Mouse (Mus musculus) lung, postnatal 0 days (tissue): ENCODE results near the gene Lelp1. TPM values are rescaled to one million over a fixed set of nuclear protein-coding genes. Genes with fewer than 3 reads are reported as not detected.
A peak's percentile ranks its signal among the peaks of the same experiment; 100 is the strongest.

ENCODE experiments used
- ATAC-seq: fragments of 200-750 bp; cut with Nextera tagmentation; 2 replicates; pipeline ENCODE4 v1.8.0; 2017; ENCODE audit warnings: moderate library complexity
- DNase-seq: peaks from one replicate; pipeline ENCODE4 v3.0.0-alpha.2; 2016; ENCODE audit warnings: low spot score
- H3K27ac ChIP-seq: fragments of 300-500 bp; sonication (generic); 2 replicates; pipeline ENCODE4 v1.5.1; 2014; ENCODE audit warnings: antibody characterized with exemption, mild to moderate bottlenecking, low read length, mixed read lengths
- H3K27me3 ChIP-seq: fragments of 300-500 bp; sonication (generic); replicated peaks from 2 replicates; pipeline ENCODE4 v1.6.1; 2014; ENCODE audit warnings: low read length, mixed read lengths; ENCODE audit not compliant: insufficient read depth
- H3K36me3 ChIP-seq: fragments of 300-500 bp; sonication (generic); 2 replicates; pipeline ENCODE4 v1.6.1; 2014; ENCODE audit warnings: low read length, mixed read lengths; ENCODE audit not compliant: insufficient read depth
- H3K4me1 ChIP-seq: fragments of 300-500 bp; sonication (generic); 2 replicates; pipeline ENCODE4 v1.6.1; 2014; ENCODE audit warnings: antibody characterized with exemption, low read depth, low read length, mixed read lengths; ENCODE audit not compliant: insufficient read depth
- H3K4me2 ChIP-seq: fragments of 300-500 bp; sonication (generic); replicated peaks from 2 replicates; pipeline ENCODE4 v1.6.1; 2014; ENCODE audit warnings: low read depth, mild to moderate bottlenecking, low read length, moderate library complexity, mixed read lengths
- H3K4me3 ChIP-seq: fragments of 300-500 bp; sonication (generic); 2 replicates; pipeline ENCODE4 v1.5.1; 2014; ENCODE audit warnings: low read depth, low read length
- H3K9ac ChIP-seq: fragments of 300-500 bp; sonication (generic); replicated peaks from 2 replicates; pipeline ENCODE4 v1.6.1; 2014; ENCODE audit warnings: low read depth, mild to moderate bottlenecking
- H3K9me3 ChIP-seq: fragments of 300-500 bp; sonication (generic); 2 replicates; pipeline ENCODE4 v1.6.1; 2016; ENCODE audit warnings: low read length, mixed read lengths
- CTCF ChIP-seq: IDR thresholded peaks from 2 replicates; pipeline ENCODE4 v1.5.1; 2016; ENCODE audit warnings: antibody characterized with exemption, mild to moderate bottlenecking
- EP300 ChIP-seq: IDR thresholded peaks from 2 replicates; pipeline ENCODE4 v1.6.1; 2016; ENCODE audit warnings: antibody characterized with exemption, mild to moderate bottlenecking, control low read depth
- WGBS: fragments of 180-500 bp; shearing (Covaris S2); extraction: QIAGEN DNeasy Blood & Tissue Kit; methylation state at CpG from one replicate; pipeline ENCODE4 v1.1.7; 2014; 5-methylcytosine and 5-hydroxymethylcytosine counted together
- polyA plus RNA-seq: library from polyadenylated mRNA; unstranded; fragments of >200 nt; fragmentation: Nextera tagmentation; extraction: Ambion mirVana; gene quantifications from 2 replicates; pipeline ENCODE4 v1.2.1, GENCODE M21; 2015

Gene Lelp1
- polyA plus RNA-seq, 1 experiment from 2014 or later: not detected

DNA sequence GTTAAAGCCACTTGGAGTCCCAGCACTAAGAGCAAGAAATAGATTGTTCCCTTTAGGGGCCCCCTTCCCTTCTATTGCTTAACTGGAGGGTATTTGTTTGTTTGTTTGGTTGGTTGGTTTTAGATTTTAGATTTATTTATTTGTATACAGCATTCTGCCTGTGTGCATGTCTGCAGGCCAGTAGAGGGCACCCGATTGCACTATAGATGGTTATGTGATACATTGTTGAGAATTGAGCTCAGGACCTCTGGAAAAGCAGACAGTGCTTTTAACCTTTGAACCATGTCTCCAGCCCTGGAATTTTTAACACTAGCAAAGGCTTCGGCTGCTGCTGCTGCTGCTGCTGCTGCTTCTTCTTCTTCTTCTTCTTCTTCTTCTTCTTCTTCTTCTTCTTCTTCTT is 4.9 kb upstream of the Lelp1 start:
- Histone ChIP-seq H3K9me3 (no peaks in the 10 kb centered on the region), H3K4me2 (no peak overlapping the region), H3K4me3 (no peak overlapping the region), H3K9ac (no peak overlapping the region), H3K27me3 (no peaks in the 10 kb centered on the region), H3K27ac (no peak overlapping the region), H3K36me3 (no peaks in the 10 kb centered on the region), H3K4me1 (no peaks in the 10 kb centered on the region)
- no peak for ATAC-seq
- WGBS: 24% methylated on average over 2 of the region's 2 CpGs
- TF ChIP-seq CTCF (peak; percentile 25; the same call in 1 of the 2 replicates), EP300 (no peak)
- no peak for DNase-seq

DNA sequence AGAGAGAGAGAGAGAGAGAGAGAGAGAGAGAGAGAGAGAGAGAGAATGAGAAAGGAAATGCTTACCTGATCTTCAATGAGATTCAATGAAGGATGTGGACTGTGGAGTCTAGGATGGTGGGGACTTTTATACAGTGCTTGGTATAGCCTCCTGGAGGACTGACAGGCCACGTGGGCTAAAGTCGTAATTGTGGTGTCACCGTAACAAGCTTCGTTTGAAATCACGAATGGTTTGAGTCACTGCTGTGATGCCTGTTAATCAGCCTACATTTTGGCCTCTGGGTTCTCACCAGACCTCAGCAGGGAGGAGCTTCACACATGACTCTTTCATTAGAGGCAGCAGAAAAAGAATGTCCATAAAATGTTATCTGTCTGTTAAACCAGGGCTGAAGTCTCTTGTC is 18.7 kb downstream of the Lelp1 start, which contains the start of gene Prr9:
Gene Prr9 (minus strand): TSS at position 101 of the 400 bp plus-strand sequence.
- WGBS: 73% methylated on average over 5 of the region's 5 CpGs
- no peak for TF ChIP-seq EP300
- TF ChIP-seq CTCF: no peak
- Histone ChIP-seq H3K4me2 (no peak within 1 kb of the TSS), H3K4me1 (no peaks in the 10 kb centered on the region), H3K36me3 (no peaks in the 10 kb centered on the region), H3K9ac (no peak within 1 kb of the TSS), H3K9me3 (no peaks in the 10 kb centered on the region), H3K4me3 (no peak within 1 kb of the TSS), H3K27ac (no peak within 1 kb of the TSS), H3K27me3 (no peaks in the 10 kb centered on the region)
- ATAC-seq: no peak
- no peak for DNase-seq

DNA sequence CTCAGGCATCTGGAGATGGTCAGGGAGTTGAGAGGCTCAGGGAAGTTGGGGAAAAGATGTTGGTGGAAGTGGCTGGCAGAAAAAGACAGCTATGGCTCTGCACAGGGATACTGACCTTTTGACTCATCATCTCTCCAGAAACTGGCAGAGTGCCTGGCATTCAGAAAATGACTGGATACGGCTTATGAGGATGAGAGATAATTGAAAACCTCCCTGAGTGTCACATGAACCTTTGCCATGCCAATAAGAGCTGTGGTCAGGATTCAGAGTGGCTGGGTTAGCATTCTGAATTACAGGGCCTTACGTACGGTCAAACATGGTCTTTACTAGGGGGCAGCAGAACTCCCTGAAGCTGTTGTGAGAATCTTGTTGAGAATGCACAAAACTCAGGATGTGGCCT is 21.6 kb downstream of the Lelp1 start:
- H3K36me3 ChIP-seq: no peaks in the 10 kb centered on the region
- H3K4me1 ChIP-seq: no peaks in the 10 kb centered on the region
- no peak overlapping the region for H3K9ac ChIP-seq
- no peak for ATAC-seq
- TF ChIP-seq EP300 (no peak), CTCF (no peak)
- no peaks in the 10 kb centered on the region for H3K27me3 ChIP-seq
- no peak for DNase-seq
- 68% methylated on average over 3 of the region's 3 CpGs for WGBS
- no peak overlapping the region for H3K4me3 ChIP-seq
- H3K9me3 ChIP-seq: no peaks in the 10 kb centered on the region
- H3K27ac ChIP-seq: no peak overlapping the region
- H3K4me2 ChIP-seq: no peak overlapping the region

DNA sequence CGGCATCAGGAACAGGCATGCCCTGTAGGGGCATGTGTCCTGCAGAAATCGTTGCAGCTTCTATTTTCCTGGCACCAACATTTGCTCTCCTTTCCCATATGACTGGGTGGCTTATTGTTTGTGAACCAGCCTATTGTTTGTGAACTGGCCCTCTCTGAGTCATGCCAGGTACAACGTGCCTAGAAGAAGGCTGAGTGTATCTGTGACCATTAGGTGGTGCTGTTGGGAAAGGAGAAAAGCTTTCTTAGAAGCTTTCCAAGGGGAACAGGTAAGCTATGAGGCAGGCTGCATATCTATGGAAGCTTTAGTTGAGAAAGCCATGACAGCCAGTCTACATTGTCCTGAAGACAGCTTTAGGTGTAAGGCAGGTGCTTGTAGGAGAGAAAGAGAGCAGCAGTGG is 24.6 kb downstream of the Lelp1 start:
- Histone ChIP-seq H3K9ac (no peak overlapping the region), H3K4me2 (no peak overlapping the region), H3K27me3 (no peaks in the 10 kb centered on the region), H3K4me1 (no peaks in the 10 kb centered on the region), H3K36me3 (no peaks in the 10 kb centered on the region), H3K27ac (no peak overlapping the region), H3K4me3 (no peak overlapping the region), H3K9me3 (no peaks in the 10 kb centered on the region)
- no peak for TF ChIP-seq EP300
- peak; percentile 64 for TF ChIP-seq CTCF
- DNase-seq (peak; percentile 48), ATAC-seq (no peak)
- WGBS: 30% methylated on average over 3 of the region's 3 CpGs

DNA sequence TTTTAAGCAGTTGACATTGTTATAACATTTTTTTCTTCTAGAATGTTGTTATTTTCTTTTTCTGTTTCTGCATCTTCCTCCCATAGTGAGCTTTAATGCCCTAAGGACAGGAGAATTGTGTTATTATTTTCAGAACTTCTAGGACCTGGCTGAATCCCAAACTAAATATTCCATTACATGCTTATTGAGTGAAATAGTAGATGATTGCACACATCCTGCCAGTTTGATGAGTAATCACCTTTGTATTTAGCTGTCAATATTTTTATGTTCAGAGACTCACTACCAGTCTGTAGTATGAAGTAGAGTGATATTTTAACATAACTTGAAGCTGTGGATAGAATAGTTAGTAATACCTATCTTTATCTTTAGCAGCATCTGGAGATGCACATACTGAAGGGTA is 31.0 kb downstream of the Lelp1 start:
- Histone ChIP-seq H3K9ac (no peak overlapping the region), H3K36me3 (no peaks in the 10 kb centered on the region), H3K9me3 (no peaks in the 10 kb centered on the region), H3K4me2 (no peak overlapping the region), H3K27ac (no peak overlapping the region), H3K4me3 (no peak overlapping the region), H3K4me1 (no peaks in the 10 kb centered on the region), H3K27me3 (no peaks in the 10 kb centered on the region)
- TF ChIP-seq EP300 (no peak), CTCF (no peak)
- ATAC-seq (no peak), DNase-seq (no peak)

DNA sequence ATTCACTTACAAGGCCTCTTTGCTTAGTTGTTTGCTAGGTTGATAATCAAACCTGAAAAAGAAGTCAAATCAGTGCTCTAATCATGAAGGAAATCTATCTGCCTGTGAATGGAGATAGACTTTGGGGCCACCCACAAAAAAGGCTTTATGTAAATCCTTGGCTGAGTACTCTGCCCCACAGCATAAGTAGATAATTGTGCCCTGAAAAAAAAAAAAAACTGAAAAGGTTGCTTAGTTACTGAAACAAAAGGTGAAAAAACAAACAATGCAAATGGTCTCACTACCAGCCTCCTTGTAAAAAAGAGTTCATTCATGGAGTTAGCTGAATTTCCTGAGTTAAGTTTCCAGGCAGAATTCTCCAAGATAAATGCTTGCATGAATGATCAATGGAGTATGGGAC is 31.8 kb downstream of the Lelp1 start:
- TF ChIP-seq EP300 (no peak), CTCF (no peak)
- H3K36me3 ChIP-seq: no peaks in the 10 kb centered on the region
- no peaks in the 10 kb centered on the region for H3K9me3 ChIP-seq

DNA sequence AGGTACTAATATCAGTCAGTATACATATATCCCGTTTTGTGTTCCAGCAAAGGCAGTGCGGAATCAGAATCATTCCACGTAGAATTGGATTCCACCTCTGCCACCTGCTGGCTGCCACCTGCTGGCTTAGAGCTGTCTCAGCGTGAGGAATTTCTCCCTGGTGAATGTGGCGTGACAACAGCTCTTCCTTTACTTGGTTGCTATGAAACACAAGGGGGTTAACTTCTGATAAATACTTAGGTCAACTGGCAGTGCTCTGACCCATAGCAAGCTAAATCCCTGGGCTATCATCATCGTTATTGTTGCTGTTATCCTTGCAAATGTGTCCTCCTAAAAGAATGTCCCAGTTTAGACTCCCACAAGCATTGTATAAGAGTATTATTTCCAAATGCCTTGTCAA is 36.0 kb downstream of the Lelp1 start:
- TF ChIP-seq EP300 (no peak), CTCF (peak; percentile 70)
- H3K9ac ChIP-seq: no peak overlapping the region
- no peaks in the 10 kb centered on the region for H3K4me1 ChIP-seq
- H3K36me3 ChIP-seq: no peaks in the 10 kb centered on the region
- DNase-seq (peak; percentile 28), ATAC-seq (no peak; the same call in 1 of the 2 replicates)
- no peaks in the 10 kb centered on the region for H3K9me3 ChIP-seq
- H3K27me3 ChIP-seq: no peaks in the 10 kb centered on the region
- H3K4me3 ChIP-seq: no peak overlapping the region
- 6% methylated on average over 6 of the region's 6 CpGs for WGBS
- H3K27ac ChIP-seq: no peak overlapping the region
- no peak overlapping the region for H3K4me2 ChIP-seq

More for the DNA sequence above, 31.8 kb downstream of the Lelp1 start:
- no peaks in the 10 kb centered on the region for H3K27me3 ChIP-seq
- DNase-seq: no peak
- H3K27ac ChIP-seq: no peak overlapping the region
- no peaks in the 10 kb centered on the region for H3K4me1 ChIP-seq
- H3K4me3 ChIP-seq: no peak overlapping the region
- H3K9ac ChIP-seq: no peak overlapping the region
- no peak for ATAC-seq
- H3K4me2 ChIP-seq: no peak overlapping the region

Other genes starting within 250 kb of the Lelp1 start
- gene Pglyrp3, start 128.2 kb downstream of the Lelp1 start, polyA plus RNA-seq: not detected in 2 replicates
- 1.1 and 1.2 TPM in 2 replicates for gene Lor, start 59.6 kb downstream of the Lelp1 start, polyA plus RNA-seq
- gene Prr9, start 18.8 kb downstream of the Lelp1 start, polyA plus RNA-seq: not detected in 2 replicates
- gene Sprr2a1, start 73.1 kb upstream of the Lelp1 start, polyA plus RNA-seq: 0.05 and 0.06 TPM in 2 replicates
- 0.41 TPM in 1 of 2 replicates, not detected in the other for gene Sprr2a2, start 73.2 kb upstream of the Lelp1 start, polyA plus RNA-seq
- gene Sprr2a3, start 142.7 kb upstream of the Lelp1 start, polyA plus RNA-seq: not detected in 2 replicates
- gene Sprr2b, start 173.9 kb upstream of the Lelp1 start, polyA plus RNA-seq: not detected in 2 replicates
- not detected in 2 replicates for gene Sprr2d, start 196.4 kb upstream of the Lelp1 start, polyA plus RNA-seq
- not detected in 2 replicates for gene Sprr2e, start 209.4 kb upstream of the Lelp1 start, polyA plus RNA-seq
- not detected in 2 replicates for gene Sprr2f, start 222.4 kb upstream of the Lelp1 start, polyA plus RNA-seq
- gene Sprr2h, start 242.9 kb upstream of the Lelp1 start, polyA plus RNA-seq: not detected in 2 replicates